24 mouse cellular contexts compared by ENCODE assay signal in genomic region chr2:102412738-102413137, GRCm38 (mm10). TPM values are rescaled to one million over a fixed set of nuclear protein-coding genes. Genes with fewer than 3 reads are reported as not detected.
DNase-seq lines count a peak whose midpoint lies in the region; ATAC-seq and TF ChIP-seq lines count a peak whose summit lies in the region.
"Had no signal": no experiment of that assay in that cellular context is flagged by ENCODE, and none has a peak within 500 bp of the region (broad histone marks: within the 10 kb centered on the region; RNA-seq: fewer than 3 reads in every experiment).

No protein-coding gene starts in this region.

- DNase-seq in 416B (ENCODE audit: low read depth) (peak; percentile 45), G1E (ENCODE audit: low spot score) (no peak), MEL-GATA-1-ER (ENCODE audit: extremely low read depth, low read depth) (peak; percentile 41), liver (no peak)
- no peak for DNase-seq in heart, adult 18-20 months
- DNase-seq: adrenal gland, adult 2 months; adrenal gland, postnatal 10 days; adrenal gland, postnatal 36 days; B cell, adult 2 months; cerebellum, adult 11-12 months; cerebellum, adult 2 months; cerebellum, adult 9-10 months; cerebellum, postnatal 10 days; cerebellum, postnatal 25 days; embryo, embryonic 11 days had no signal

- H3K27me3 ChIP-seq in G1E (ENCODE audit: insufficient read depth, low read length), result peaks cover 2% of the 10 kb centered on the region; the same call in 1 of the 2 replicates
- H3K27me3 ChIP-seq: CH12.LX; embryonic facial prominence, embryonic 13.5 days; embryonic facial prominence, embryonic 15.5 days had no signal

- peaks cover 25% of the 10 kb centered on the region for H3K4me1 ChIP-seq in G1E (ENCODE audit: insufficient read depth, low read depth, low read length)

- no peak for TF ChIP-seq CTCF in G1E (IDR thresholded peaks at IDR 0.05; ENCODE audit: low read depth, low read length)

- peak; percentile 82 for ATAC-seq in G1E (ENCODE audit: extremely low read depth, insufficient number of reproducible peaks, low FRiP score, poor library complexity, severe bottlenecking)
- ATAC-seq: CD4-positive, CD25-positive, alpha-beta regulatory T cell, adult 4 months; forebrain, embryonic 14.5 days; forebrain, embryonic 16.5 days had no signal

- H3K9me3 ChIP-seq in G1E (replicated peaks), result no peaks in the 10 kb centered on the region
- H3K9me3 ChIP-seq: embryonic facial prominence, embryonic 13.5 days; embryonic facial prominence, embryonic 15.5 days; forebrain, embryonic 10.5 days; forebrain, embryonic 12.5 days had no signal

- H3K4me3 ChIP-seq in G1E (ENCODE audit: low read depth, low read length), result no peak overlapping the region
- H3K4me3 ChIP-seq: embryonic facial prominence, embryonic 13.5 days; embryonic facial prominence, embryonic 15.5 days; erythroblast, embryonic 14.5 days; forebrain, embryonic 10.5 days; forebrain, embryonic 12.5 days had no signal

- H3K36me3 ChIP-seq in G1E (replicated peaks), result no peaks in the 10 kb centered on the region
- H3K36me3 ChIP-seq: embryonic facial prominence, embryonic 13.5 days; embryonic facial prominence, embryonic 15.5 days; forebrain, embryonic 10.5 days; forebrain, embryonic 12.5 days had no signal

RNA-seq across cellular contexts. Expression of gene Trim44, which starts 5.1 kb away (rescaled TPM):
- total RNA-seq in G1E (2014; fragmentation: Nextera tagmentation), result 73.9 and 82.4 TPM in 2 replicates
- 63.1 and 75.0 TPM in 2 replicates for total RNA-seq in G1E (2017)
- 18.5 and 22.1 TPM in 2 replicates for polyA plus RNA-seq in G1E (2012)
- total RNA-seq in heart, adult 18-20 months (2021), result 10 to 100 TPM; 28.1 to 28.2 TPM

RNA-seq across cellular contexts. Expression of gene Fjx1, which starts 39.6 kb away (rescaled TPM):
- total RNA-seq in G1E (2014; fragmentation: Nextera tagmentation) (not detected in 2 replicates), G1E (2017) (0.46 and 0.76 TPM in 2 replicates)
- polyA plus RNA-seq in G1E (2012), result not detected in 2 replicates
- under 1 TPM; 0.10 to 0.32 TPM for total RNA-seq in heart, adult 18-20 months (2021)
- polyA plus RNA-seq: CD4-positive, CD25-positive, alpha-beta regulatory T cell, adult 4 months; erythroblast, embryonic 14.5 days had no signal

Comparison
In these comparisons a context has a peak if more than half of its experiments do, and no peak if none do; other contexts are left out.
1. DNase-seq: peak in 416B (single experiment) and MEL-GATA-1-ER (single experiment); none in G1E (single experiment), heart, adult 18-20 months (0 of 2) and liver (single experiment).